In the genomic region with DNA sequence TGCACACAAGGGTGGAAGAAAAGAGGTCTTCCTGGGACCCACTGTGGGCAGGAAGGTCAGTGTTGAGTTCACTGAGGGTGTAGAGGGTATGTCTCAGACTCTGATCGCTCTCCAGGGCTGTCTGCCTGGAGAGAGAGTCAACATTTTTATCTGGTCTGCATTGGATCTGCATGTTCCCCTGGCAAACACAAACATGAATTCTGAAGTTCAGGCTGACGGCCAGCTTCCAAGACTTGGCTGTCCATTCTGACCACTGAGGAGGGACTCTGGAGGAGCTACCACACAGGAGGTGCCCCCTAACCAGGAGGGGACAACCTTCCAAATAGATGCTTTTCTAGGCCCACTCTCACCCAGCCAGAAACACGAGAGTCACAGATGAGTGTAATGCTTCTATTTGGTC, we compare ENCODE assay signal across 8 mouse cellular contexts. TPM values are rescaled to one million over a fixed set of nuclear protein-coding genes. Genes with fewer than 3 reads are reported as not detected.
DNase-seq lines count a peak whose midpoint lies in the region; ATAC-seq and TF ChIP-seq lines count a peak whose summit lies in the region.

No protein-coding gene starts in this region.

- TF ChIP-seq EP300 in heart, postnatal 0 days (IDR thresholded peaks at IDR 0.05; ENCODE audit: low read depth) = no peak
- TF ChIP-seq EP300 in liver, postnatal 0 days (IDR thresholded peaks at IDR 0.05; ENCODE audit: low read depth) = no peak

- peak overlapping the region; percentile 95 for H3K27ac ChIP-seq in left cerebral cortex, adult 2 months
- H3K27ac ChIP-seq in embryonic facial prominence, embryonic 12.5 days = 0 out of 2 replicates have a peak overlapping the region, but pooled peaks have one; percentile 95
- peak overlapping the region; percentile 98 for H3K27ac ChIP-seq in heart, postnatal 0 days (ENCODE audit: low read depth)
- peak overlapping the region; percentile 99 for H3K27ac ChIP-seq in liver, postnatal 0 days (ENCODE audit: low read depth)

- no peaks in the 10 kb centered on the region for H3K9me3 ChIP-seq in embryonic facial prominence, embryonic 12.5 days
- no peaks in the 10 kb centered on the region for H3K9me3 ChIP-seq in heart, postnatal 0 days (replicated peaks; ENCODE audit: control insufficient read depth, low read length)
- H3K9me3 ChIP-seq in liver, postnatal 0 days (ENCODE audit: low read length) = no peaks in the 10 kb centered on the region

- H3K27me3 ChIP-seq in embryonic facial prominence, embryonic 12.5 days = no peaks in the 10 kb centered on the region
- no peaks in the 10 kb centered on the region for H3K27me3 ChIP-seq in heart, postnatal 0 days (ENCODE audit: control insufficient read depth, insufficient read depth, low read length)
- H3K27me3 ChIP-seq in liver, postnatal 0 days (ENCODE audit: insufficient read depth, low read length) = no peaks in the 10 kb centered on the region

- H3K4me3 ChIP-seq in left cerebral cortex, adult 2 months = peak overlapping the region; percentile 96
- peak overlapping the region; percentile 99 for H3K4me3 ChIP-seq in embryonic facial prominence, embryonic 12.5 days
- peak overlapping the region; percentile 99 for H3K4me3 ChIP-seq in heart, postnatal 0 days (ENCODE audit: low read depth, low read length)
- H3K4me3 ChIP-seq in liver, postnatal 0 days (ENCODE audit: low read depth, low read length) = peak overlapping the region; percentile 94

- DNase-seq in left cerebral cortex, adult 2 months (ENCODE audit: extremely low spot score in 1 of 2, low spot score in 2 of 2) = no peak
- no peak for DNase-seq in left cerebral cortex, adult 18-20 months (ENCODE audit: low spot score in 2 of 2)
- DNase-seq in heart, postnatal 0 days (ENCODE audit: low spot score) = no peak
- DNase-seq in liver, postnatal 0 days = no peak
- DNase-seq in retina, postnatal 1 day = no peak
- no peak for DNase-seq in c-Kit-positive CD71-positive TER-119-positive erythroid progenitor cells, embryonic 14.5 days (ENCODE audit: low spot score)

- peaks cover 30% of the 10 kb centered on the region for H3K4me1 ChIP-seq in embryonic facial prominence, embryonic 12.5 days
- peaks cover 35% of the 10 kb centered on the region for H3K4me1 ChIP-seq in heart, postnatal 0 days (ENCODE audit: control insufficient read depth, insufficient read depth)
- peaks cover 53% of the 10 kb centered on the region for H3K4me1 ChIP-seq in liver, postnatal 0 days (ENCODE audit: insufficient read depth)

- 71% methylated on average over 3 of the region's 3 CpGs for WGBS in embryonic facial prominence, embryonic 12.5 days
- 34% methylated on average over 3 of the region's 3 CpGs for WGBS in heart, postnatal 0 days
- 45% methylated on average over 3 of the region's 3 CpGs for WGBS in liver, postnatal 0 days (ENCODE audit: insufficient replicate concordance)

- ATAC-seq in embryonic facial prominence, embryonic 12.5 days (ENCODE audit: insufficient number of reproducible peaks, insufficient read depth, low FRiP score, low TSS enrichment) = no peak
- ATAC-seq in heart, postnatal 0 days (ENCODE audit: insufficient read depth, low read depth) = no peak
- ATAC-seq in liver, postnatal 0 days = peak; percentile 6; the same call in 1 of the 2 replicates
- ATAC-seq in megakaryocyte-erythroid progenitor cell, adult 5-6 weeks (replicated peaks; ENCODE audit: low FRiP score, low TSS enrichment, poor library complexity, severe bottlenecking) = no peak

- intact Hi-C loops in left cerebral cortex, adult 2 months (cut with DNase I) = loop anchor here (1.0 kb wide), 1 partner anchor 41 kb away; no protein-coding TSS in a partner anchor

- peak overlapping the region; percentile 100 for H3K9ac ChIP-seq in embryonic facial prominence, embryonic 12.5 days
- H3K9ac ChIP-seq in heart, postnatal 0 days (replicated peaks; ENCODE audit: low read depth, low read length) = peak overlapping the region; percentile 49; the same call in 1 of the 2 replicates
- H3K9ac ChIP-seq in liver, postnatal 0 days (replicated peaks) = peak overlapping the region; percentile 100

- H3K36me3 ChIP-seq in embryonic facial prominence, embryonic 12.5 days = 0 out of 2 replicates have a peak, but pooled peaks cover 5% of the 10 kb centered on the region
- H3K36me3 ChIP-seq in heart, postnatal 0 days (replicated peaks; ENCODE audit: control insufficient read depth, insufficient read depth, low read length) = 0 out of 2 replicates have a peak, but pooled peaks cover 1% of the 10 kb centered on the region
- H3K36me3 ChIP-seq in liver, postnatal 0 days (replicated peaks; ENCODE audit: insufficient read depth, low read length) = peaks cover 5% of the 10 kb centered on the region; the same call in 1 of the 2 replicates

- H3K4me2 ChIP-seq in embryonic facial prominence, embryonic 12.5 days (replicated peaks) = peak overlapping the region; percentile 95
- peak overlapping the region; percentile 63 for H3K4me2 ChIP-seq in heart, postnatal 0 days (ENCODE audit: low read depth, low read length)
- H3K4me2 ChIP-seq in liver, postnatal 0 days (ENCODE audit: low read depth, low read length) = peak overlapping the region; percentile 87

- no peak for TF ChIP-seq CTCF in left cerebral cortex, adult 2 months (IDR thresholded peaks at IDR 0.05)
- TF ChIP-seq CTCF in heart, postnatal 0 days (IDR thresholded peaks at IDR 0.05; ENCODE audit: low read depth) = no peak
- no peak for TF ChIP-seq CTCF in liver, postnatal 0 days (IDR thresholded peaks at IDR 0.05; ENCODE audit: low read depth)

RNA-seq across cellular contexts. Expression of gene Csnk1d, which starts 0.7 kb away (rescaled TPM):
- total RNA-seq in left cerebral cortex, adult 2 months (2021) = 100 to 1,000 TPM; 126 to 132 TPM
- 100 to 1,000 TPM; 117 to 135 TPM for total RNA-seq in left cerebral cortex, adult 18-20 months (2021)
- 159 and 160 TPM in 2 replicates for polyA plus RNA-seq in embryonic facial prominence, embryonic 12.5 days (2016; fragmentation: Nextera tagmentation; extraction: Ambion mirVana)
- 51.9 and 52.8 TPM in 2 replicates for total RNA-seq in heart, postnatal 0 days (2014; rRNA removed; ENCODE audit: low replicate concordance)
- 42.0 and 46.7 TPM in 2 replicates for polyA plus RNA-seq in heart, postnatal 0 days (2015; fragmentation: Nextera tagmentation; extraction: Ambion mirVana)
- 29.9 and 30.0 TPM in 2 replicates for polyA plus RNA-seq in liver, postnatal 0 days (2015; fragmentation: Nextera tagmentation; extraction: Ambion mirVana)
- total RNA-seq in megakaryocyte-erythroid progenitor cell, adult 5-6 weeks (2014; fragmentation: Nextera tagmentation) = 64.0 and 86.0 TPM in 2 replicates
- total RNA-seq in megakaryocyte-erythroid progenitor cell, adult 5-6 weeks (2017) = 109 and 132 TPM in 2 replicates

RNA-seq across cellular contexts. Expression of gene Slc16a3, which starts 43.5 kb away (rescaled TPM):
- total RNA-seq in left cerebral cortex, adult 2 months (2021) = 1 to 10 TPM; 3.3 to 4.5 TPM
- total RNA-seq in left cerebral cortex, adult 18-20 months (2021) = 1 to 10 TPM; 3.9 to 4.0 TPM
- polyA plus RNA-seq in embryonic facial prominence, embryonic 12.5 days (2016; fragmentation: Nextera tagmentation; extraction: Ambion mirVana) = 46.2 and 46.9 TPM in 2 replicates
- 153 and 260 TPM in 2 replicates for total RNA-seq in heart, postnatal 0 days (2014; rRNA removed; ENCODE audit: low replicate concordance)
- 15.6 and 17.0 TPM in 2 replicates for polyA plus RNA-seq in heart, postnatal 0 days (2015; fragmentation: Nextera tagmentation; extraction: Ambion mirVana)
- polyA plus RNA-seq in liver, postnatal 0 days (2015; fragmentation: Nextera tagmentation; extraction: Ambion mirVana) = 9.9 and 13.9 TPM in 2 replicates
- 0.15 and 1.9 TPM in 2 replicates for total RNA-seq in megakaryocyte-erythroid progenitor cell, adult 5-6 weeks (2014; fragmentation: Nextera tagmentation)
- total RNA-seq in megakaryocyte-erythroid progenitor cell, adult 5-6 weeks (2017) = 2.1 and 3.2 TPM in 2 replicates

RNA-seq across cellular contexts. Expression of gene Cd7, which starts 47.4 kb away (rescaled TPM):
- total RNA-seq in left cerebral cortex, adult 2 months (2021) = 1 to 10 TPM; 2.2 to 3.0 TPM
- 1 to 10 TPM; 1.1 to 2.2 TPM for total RNA-seq in left cerebral cortex, adult 18-20 months (2021)
- 0.32 and 0.38 TPM in 2 replicates for polyA plus RNA-seq in embryonic facial prominence, embryonic 12.5 days (2016; fragmentation: Nextera tagmentation; extraction: Ambion mirVana)
- not detected in 2 replicates for total RNA-seq in heart, postnatal 0 days (2014; rRNA removed; ENCODE audit: low replicate concordance)
- polyA plus RNA-seq in heart, postnatal 0 days (2015; fragmentation: Nextera tagmentation; extraction: Ambion mirVana) = 0.16 TPM in 1 of 2 replicates, not detected in the other
- 3.2 and 3.3 TPM in 2 replicates for polyA plus RNA-seq in liver, postnatal 0 days (2015; fragmentation: Nextera tagmentation; extraction: Ambion mirVana)
- total RNA-seq in megakaryocyte-erythroid progenitor cell, adult 5-6 weeks (2014; fragmentation: Nextera tagmentation) = 16.6 TPM in 2 replicates
- total RNA-seq in megakaryocyte-erythroid progenitor cell, adult 5-6 weeks (2017) = 1.2 and 6.7 TPM in 2 replicates

RNA-seq across cellular contexts. Expression of gene Ccdc57, which starts 59.1 kb away (rescaled TPM):
- total RNA-seq in left cerebral cortex, adult 2 months (2021) = 1 to 10 TPM; 8.5 to 9.5 TPM
- 1 to 10 TPM; 7.2 to 9.3 TPM for total RNA-seq in left cerebral cortex, adult 18-20 months (2021)
- 7.2 and 7.5 TPM in 2 replicates for polyA plus RNA-seq in embryonic facial prominence, embryonic 12.5 days (2016; fragmentation: Nextera tagmentation; extraction: Ambion mirVana)
- 0.43 and 1.5 TPM in 2 replicates for total RNA-seq in heart, postnatal 0 days (2014; rRNA removed; ENCODE audit: low replicate concordance)
- 1.3 and 1.6 TPM in 2 replicates for polyA plus RNA-seq in heart, postnatal 0 days (2015; fragmentation: Nextera tagmentation; extraction: Ambion mirVana)
- polyA plus RNA-seq in liver, postnatal 0 days (2015; fragmentation: Nextera tagmentation; extraction: Ambion mirVana) = 1.2 and 1.4 TPM in 2 replicates
- 9.0 and 14.0 TPM in 2 replicates for total RNA-seq in megakaryocyte-erythroid progenitor cell, adult 5-6 weeks (2014; fragmentation: Nextera tagmentation)
- 6.4 and 6.8 TPM in 2 replicates for total RNA-seq in megakaryocyte-erythroid progenitor cell, adult 5-6 weeks (2017)

Comparison
In these comparisons a context has a peak if more than half of its experiments do, and no peak if none do; other contexts are left out.
1. H3K9ac ChIP-seq: peak in every context shown above with its lines; median percentile 100 in embryonic facial prominence, embryonic 12.5 days; 100 in liver, postnatal 0 days; 49 in heart, postnatal 0 days.
2. RNA of gene Slc16a3, which starts 43.5 kb away (total RNA-seq): 153 to 260 TPM in heart, postnatal 0 days; 3.3 to 4.5 TPM in left cerebral cortex, adult 2 months, 3.9 to 4.0 TPM in left cerebral cortex, adult 18-20 months and 0.15 to 3.2 TPM in megakaryocyte-erythroid progenitor cell, adult 5-6 weeks; every median in the first group is over 10 times any median in the second.
3. Peak in every context shown above with its lines, with median percentiles within 50 percentile points of each other: H3K27ac ChIP-seq, H3K4me3 ChIP-seq and H3K4me2 ChIP-seq.